Mouse (Mus musculus): Measurements from ENCODE around the gene Exosc2.

Gene Exosc2

GRCm38 (mm10) chr2:31727576-31728277 lies 57.2 kb downstream of the Exosc2 start:
- no peak for DNase-seq (ENCODE audit: low spot score)

GRCm38 (mm10) chr2:31730640-31731039 lies 60.1 kb downstream of the Exosc2 start:
- DNase-seq (ENCODE audit: low spot score) = no peak

Data from layer of hippocampus, adult 11-12 months (tissue).